Comparison of ENCODE assay signal across 1 mouse cellular context in genomic region chr11:59787199-59787781, GRCm38 (mm10).
TF ChIP-seq lines count a peak whose summit lies in the region.

Gene Pld6, minus strand, starts transcription at chr11:59787645.

TF ChIP-seq in MEL, 35 proteins besides CTCF, POLR2A, EP300 and RAD21 (continued from another document):
- TF ChIP-seq TBP (IDR thresholded peaks at IDR 0.05; ENCODE audit: low read depth, low read length) (0 out of 2 replicates have a peak, but pooled peaks have one; percentile 7), SIN3A (IDR thresholded peaks at IDR 0.05; ENCODE audit: low read length) (peak; percentile 87), GABPA (IDR thresholded peaks at IDR 0.05; ENCODE audit: low read depth, low read length) (no peak), ZNF384 (IDR thresholded peaks at IDR 0.05; ENCODE audit: low read depth, low read length) (no peak), TCF12 (IDR thresholded peaks at IDR 0.05; ENCODE audit: low read depth, low read length) (peak; percentile 12; the same call in 1 of the 2 replicates), RCOR1 (IDR thresholded peaks at IDR 0.05; ENCODE audit: low read depth, low read length) (no peak), ZMIZ1 (IDR thresholded peaks at IDR 0.05; ENCODE audit: low read depth, low read length) (0 out of 2 replicates have a peak, but pooled peaks have one; percentile 38), POLR2AphosphoS2 (IDR thresholded peaks at IDR 0.05; ENCODE audit: low read length) (peak; percentile 64; the same call in 1 of the 2 replicates), USF2 (IDR thresholded peaks at IDR 0.05; ENCODE audit: borderline replicate concordance in 1 of 2, insufficient read depth in 1 of 2, low read depth in 1 of 2, low read length in 2 of 2) (0 out of 4 replicates have a peak, but pooled peaks of 1 of the 2 experiments have one; percentile 21), ETS1 (IDR thresholded peaks at IDR 0.05; ENCODE audit: low read depth, low read length) (no peak), E2F4 (IDR thresholded peaks at IDR 0.05; ENCODE audit: borderline replicate concordance, low read depth, low read length) (no peak), SMC3 (IDR thresholded peaks at IDR 0.05; ENCODE audit: low read depth, low read length) (peak; percentile 1; the same call in 1 of the 2 replicates)
